Mouse (Mus musculus) liver, adult 2 months (tissue): ENCODE results near the gene Ackr3.

Experiments used
- CTCF ChIP-seq: fragments of 200-500 bp; IDR thresholded peaks from 2 replicates; pipeline ENCODE4 v1.5.1; 2011; ENCODE audit warnings: low read depth, low read length, control low read depth
- POLR2A ChIP-seq: fragments of 200-500 bp; IDR thresholded peaks from 2 replicates; pipeline ENCODE4 v1.6.1; 2011; ENCODE audit warnings: low read length, control low read depth; ENCODE audit not compliant: insufficient read depth; ENCODE audit errors: extremely low read depth

DNA sequence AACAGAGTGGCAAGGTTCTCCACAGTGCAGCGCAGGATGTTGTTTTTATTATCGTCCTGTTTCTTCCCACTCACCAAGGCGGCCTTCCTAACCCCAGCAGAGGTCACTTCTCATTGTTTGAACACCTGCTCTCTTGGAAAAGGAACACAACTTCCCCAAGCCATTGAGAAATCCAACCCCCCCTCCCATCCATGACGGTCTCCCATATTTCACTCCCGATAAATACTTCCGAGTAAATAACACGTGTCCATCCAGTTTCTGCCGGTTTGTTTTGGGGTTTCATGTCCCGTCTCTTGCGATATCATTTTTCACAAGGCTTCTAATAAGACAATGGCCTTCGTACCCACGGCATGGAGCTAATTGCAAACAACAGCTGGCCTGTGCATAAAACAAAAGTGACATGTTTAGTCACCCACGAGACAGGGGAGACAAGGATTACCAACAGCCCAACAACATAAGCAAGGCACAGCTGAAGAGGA lies 41.4 kb upstream of the Ackr3 start:
- TF ChIP-seq POLR2A (no peak), CTCF (no peak)
